Mouse (Mus musculus): ENCODE data around the gene Canx.

Canx gene

DNA sequence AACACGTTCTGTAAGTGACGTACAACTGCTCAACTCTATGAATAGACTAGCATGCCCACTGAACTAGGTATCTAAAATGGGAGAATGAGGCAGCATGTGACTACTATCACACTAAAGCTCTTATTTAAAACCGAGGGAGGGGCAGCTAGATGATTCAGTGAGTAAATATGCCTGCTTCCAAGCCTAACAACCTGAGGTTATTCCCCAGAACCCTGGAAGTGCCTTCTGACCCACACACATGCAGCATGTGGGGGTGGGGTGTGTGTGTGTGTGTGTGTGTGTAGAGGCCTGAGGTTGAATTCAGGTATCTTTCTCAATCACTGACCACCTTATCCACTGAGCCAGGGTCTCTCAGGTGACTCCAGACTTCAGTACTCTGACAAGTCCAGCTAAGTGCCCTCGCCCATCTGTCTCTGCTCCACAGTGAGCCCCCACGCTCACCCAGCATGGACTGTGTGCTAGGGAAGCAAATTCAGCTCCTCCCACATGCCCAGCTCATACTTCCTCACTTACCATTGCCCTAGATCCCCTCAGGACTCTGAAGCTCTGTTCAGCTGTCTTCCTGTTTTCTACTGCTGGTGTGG lies 49.8 kb downstream of the Canx start:
- DNase-seq (ENCODE audit: low spot score): no peak

DNA sequence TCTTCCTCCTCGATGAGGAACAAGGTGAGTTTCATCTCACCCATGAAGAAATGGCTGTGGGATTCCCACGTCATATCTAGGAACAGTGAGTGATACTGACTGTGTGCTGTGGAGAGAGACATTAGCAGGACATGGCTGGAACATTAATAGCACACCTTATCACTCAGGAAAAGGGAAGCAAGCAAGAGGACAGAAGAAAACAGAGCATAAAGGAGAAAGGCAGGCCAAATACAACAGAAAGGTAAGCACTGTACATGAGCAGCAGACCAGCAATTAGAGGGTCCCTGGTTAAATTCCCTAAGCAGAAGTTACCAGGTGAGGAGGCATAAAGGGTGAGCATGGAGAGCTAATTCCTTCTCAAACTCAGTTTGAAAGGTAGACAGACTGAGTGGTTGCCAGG lies 50.4 kb downstream of the Canx start:
- DNase-seq (ENCODE audit: low spot score): no peak

DNA sequence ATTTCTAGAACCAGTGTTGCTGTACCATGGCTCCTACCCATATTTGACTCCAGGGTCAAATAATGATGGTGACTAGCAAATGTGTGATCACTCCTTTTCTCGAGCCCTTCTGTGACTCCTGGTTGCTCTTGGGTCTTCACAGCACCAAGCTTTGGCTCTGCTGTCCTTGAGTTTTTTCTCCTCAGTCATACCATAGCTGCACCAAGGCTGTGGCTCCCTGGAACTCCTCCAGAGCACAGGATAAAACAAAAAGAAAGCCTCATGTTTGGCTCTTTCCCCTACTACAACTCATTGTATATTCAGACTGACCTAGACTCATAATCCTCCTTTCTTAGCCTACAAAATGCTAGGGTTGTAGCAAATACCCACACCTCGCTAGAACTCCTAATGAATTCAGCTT lies 52.7 kb downstream of the Canx start:
- DNase-seq (ENCODE audit: low spot score): no peak

DNA sequence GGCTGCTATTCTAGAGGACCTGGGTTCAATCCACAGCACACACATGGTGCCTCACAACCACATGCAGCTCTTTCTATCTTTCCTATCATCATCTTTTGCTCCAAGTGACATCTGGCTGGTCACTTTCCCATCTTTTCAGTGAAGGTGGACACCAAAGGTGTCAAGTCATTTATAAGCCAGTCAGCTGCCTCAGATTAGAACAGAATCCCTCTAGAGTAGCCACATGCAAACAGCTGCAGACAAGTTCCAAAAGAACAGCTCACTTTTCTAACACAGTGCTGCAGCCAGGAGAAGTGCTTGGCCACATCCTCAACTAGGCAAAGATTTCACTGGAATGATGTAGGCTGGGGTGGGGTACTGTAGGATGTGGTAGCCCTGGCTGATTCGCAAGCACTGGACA lies 55.6 kb downstream of the Canx start:
- DNase-seq (ENCODE audit: low spot score): no peak

DNA sequence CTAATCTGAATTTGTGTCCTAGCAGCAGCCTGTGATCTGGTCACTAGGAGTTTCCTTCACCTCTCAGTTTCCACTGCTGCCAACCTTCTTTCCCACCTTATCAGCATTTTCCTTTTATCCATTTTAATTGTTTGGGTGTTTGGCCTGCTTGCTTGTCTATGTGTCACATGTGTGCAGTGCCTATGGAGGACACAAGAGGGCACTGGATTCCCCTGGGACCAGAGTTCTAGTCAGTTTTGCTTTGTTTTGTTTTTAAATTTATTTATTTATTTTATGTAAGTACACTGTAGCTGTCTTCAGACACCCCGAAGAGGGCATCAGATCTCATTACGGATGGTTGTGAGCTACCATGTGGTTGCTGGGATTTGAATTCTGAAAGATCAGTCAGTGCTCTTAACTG lies 56.3 kb downstream of the Canx start:
- no peak for DNase-seq (ENCODE audit: low spot score)

DNA sequence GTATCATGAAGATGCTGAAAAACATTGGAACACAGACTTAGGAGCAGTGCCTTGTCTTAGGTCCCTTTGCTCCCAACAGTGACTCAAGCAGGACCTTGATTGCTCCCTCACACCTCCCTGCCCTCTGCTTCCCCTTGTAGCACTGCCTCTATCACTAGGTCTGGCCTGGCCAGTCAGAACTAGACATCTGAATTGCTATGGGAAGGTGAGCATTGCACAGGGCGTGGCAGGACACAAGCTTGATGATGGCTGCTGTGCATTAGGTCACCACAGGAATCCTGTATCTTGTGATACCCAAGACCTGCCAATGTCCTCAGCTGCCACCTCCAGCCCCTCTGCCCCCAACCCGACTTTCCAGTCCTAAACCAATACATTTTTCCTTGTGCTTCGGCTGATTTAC lies 58.5 kb downstream of the Canx start:
- DNase-seq (ENCODE audit: low spot score): no peak

DNA sequence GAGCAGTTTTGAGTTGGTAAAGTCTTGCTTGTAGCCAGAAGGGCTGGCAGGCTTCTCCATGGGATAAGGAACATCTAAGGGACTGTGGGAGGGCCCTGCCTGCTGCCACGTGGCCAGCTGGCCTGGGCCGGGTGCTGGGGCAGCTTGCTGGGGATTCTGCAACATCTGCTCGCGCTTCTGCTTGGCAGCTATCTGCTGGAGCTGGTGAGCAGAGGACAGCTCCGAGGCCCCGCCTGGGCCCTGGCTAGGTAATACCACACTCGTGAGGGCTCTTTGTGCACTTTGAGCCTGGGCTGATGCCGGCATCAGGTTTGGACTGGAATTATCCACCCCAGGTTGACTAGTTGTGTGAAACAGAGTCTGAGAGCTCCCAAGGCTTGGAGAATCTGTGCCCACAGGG lies 59.5 kb downstream of the Canx start:
- no peak for DNase-seq (ENCODE audit: low spot score)

DNA sequence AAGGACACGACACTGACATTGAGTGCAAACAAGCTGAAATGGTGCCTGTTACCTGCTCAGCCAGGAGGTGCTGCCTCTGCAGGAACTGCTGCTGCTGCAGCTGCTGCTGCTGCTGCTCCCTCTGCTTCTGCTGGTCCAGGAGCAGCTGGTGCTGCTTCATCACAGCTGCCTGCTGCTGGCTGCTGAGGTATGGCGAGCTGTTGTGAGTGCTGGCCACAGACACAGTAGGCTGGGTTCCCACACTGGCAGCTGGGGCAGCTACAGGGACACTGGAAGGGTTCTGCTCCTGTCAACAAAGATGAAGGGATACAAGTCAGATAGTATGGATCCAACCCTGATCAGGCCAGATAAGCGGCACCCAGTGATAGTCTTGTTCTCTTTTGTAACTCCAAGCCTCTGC lies 62.3 kb downstream of the Canx start:
- DNase-seq (ENCODE audit: low spot score): no peak

DNA sequence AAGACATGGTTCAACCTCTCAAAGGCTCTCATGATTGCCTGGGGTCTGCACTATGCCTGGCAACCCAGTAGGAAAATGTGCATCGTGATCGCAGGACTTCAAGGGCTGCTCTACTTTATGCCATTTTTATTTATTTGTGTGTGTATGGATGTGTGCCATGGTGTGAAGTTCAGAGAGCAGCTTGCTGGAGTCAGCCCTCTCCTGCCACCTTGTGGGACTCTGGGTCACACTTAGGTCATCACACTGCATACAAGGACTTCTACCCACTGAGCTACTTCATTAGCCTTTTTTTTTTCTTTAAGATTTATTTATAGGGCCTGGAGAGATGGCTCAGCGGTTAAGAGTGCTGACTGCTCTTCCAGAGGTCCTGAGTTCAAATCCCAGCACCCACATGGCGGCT lies 63.5 kb downstream of the Canx start:
- no peak for DNase-seq (ENCODE audit: low spot score)

DNA sequence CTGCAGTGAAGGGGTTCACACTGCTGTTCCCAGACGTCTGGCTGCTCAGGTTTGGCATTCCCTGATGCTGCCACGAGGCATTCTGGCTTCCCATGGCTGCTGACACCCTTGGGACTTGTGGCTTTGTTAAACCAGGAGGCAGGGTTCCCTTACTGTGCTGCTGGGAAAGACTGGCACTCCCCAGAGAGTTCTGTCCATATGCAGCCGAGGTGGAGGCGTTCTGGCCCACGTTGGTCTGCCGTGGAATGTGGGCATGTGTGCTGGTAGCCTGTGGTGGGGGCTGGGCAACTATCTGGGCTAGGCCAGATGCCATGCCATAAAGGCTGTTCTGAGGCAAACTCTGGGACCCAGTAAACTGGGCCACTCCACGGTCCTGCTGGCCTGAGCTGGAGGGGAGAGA lies 67.2 kb downstream of the Canx start:
- no peak for DNase-seq (ENCODE audit: low spot score)

DNA sequence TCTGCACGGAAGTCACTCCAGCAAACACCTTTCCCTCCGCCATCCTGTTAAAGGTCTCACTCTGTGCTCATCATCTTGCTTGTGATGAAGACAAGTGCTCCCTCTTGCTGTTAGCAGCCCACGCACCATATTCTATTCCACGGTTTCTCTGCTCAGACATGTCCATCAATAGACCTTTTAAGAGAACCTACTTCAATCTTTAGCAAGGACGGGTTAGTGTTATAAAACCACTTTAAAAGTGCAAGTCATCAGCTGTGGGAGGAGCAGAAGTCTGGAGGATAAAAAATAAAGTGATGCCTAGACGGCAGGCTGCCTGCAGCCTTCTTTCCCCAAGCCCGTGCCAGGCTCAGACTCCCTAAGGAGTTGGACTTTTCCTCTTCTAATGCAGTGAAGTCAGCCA lies 68.9 kb downstream of the Canx start:
- DNase-seq (ENCODE audit: low spot score): no peak

DNA sequence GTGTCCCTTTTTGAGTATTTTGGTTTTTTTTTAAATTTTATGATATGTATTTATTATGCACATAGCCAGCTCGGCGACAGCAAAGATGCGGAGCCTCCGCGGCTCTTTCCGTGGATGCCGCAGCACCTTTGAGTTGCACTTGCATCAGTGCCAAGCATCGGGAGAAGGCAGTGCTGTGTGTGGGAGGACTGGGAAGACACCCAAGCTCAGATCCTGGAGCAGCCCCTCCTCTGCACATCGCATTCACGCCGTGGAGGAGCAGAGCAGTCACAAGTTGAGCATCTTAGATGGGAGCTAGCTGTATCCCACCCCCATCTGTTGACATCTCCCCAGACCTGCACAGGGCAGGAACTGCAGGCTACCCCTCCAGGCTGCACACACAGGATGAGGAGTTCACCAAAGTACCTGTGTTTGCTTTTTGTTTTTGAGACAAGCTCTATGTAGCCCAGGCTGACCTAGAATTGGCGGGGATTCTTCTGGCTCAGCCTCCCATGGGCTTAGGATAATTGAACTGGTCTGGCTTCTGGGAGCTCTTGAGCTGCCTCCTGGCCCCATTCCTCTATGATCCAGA lies 71.4 kb downstream of the Canx start:
- no peak for DNase-seq (ENCODE audit: low spot score)

DNA sequence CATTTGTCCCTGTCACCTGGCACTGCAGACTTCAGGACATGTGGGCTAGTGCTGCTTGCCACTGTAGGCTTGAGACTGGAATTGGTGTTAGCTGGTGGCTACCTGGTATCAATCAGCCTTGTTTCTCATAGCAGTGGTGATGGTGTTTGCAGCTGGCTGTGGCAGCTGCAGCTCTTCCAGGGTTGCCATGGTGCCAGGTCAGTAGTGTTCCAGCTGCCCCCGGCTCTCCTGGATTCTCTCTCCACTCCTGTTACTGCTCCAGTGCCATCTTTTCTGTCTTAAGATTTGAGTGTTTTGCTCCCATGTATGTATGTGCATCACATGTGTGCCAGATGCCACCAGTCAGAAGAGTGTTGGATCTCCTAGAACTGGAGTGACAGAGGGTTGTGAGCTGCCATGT lies 72.1 kb downstream of the Canx start:
- DNase-seq (ENCODE audit: low spot score): no peak

DNA sequence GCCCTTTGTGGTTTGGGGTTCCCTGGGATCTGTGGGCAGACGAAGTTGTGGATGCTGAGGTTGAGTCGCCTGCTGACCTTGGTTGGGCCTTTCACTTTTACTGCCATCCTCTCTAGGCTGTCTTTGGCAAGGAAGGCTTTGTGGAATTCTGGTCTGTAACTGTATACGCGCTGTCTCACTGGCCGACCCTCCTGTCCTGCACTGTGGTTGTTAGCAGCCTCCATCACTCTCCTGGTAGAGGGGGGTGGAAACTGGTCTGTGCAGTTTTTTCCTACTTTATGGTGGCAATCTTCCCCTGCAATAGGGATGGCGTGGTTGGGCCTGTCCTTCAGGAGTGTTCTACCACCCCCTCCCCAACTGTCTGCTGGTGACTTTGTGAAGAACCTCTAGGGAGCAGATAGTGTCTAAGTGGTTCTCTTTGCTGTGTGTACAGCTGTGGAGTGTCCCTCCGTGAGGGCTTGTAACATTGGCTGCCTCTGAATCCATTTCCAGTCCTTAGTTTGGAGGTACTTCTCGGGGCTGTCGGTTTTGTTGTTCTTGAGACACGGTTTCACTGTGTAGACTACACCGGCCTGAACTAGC lies 72.7 kb downstream of the Canx start:
- DNase-seq (ENCODE audit: low spot score): peak; percentile 28

DNA sequence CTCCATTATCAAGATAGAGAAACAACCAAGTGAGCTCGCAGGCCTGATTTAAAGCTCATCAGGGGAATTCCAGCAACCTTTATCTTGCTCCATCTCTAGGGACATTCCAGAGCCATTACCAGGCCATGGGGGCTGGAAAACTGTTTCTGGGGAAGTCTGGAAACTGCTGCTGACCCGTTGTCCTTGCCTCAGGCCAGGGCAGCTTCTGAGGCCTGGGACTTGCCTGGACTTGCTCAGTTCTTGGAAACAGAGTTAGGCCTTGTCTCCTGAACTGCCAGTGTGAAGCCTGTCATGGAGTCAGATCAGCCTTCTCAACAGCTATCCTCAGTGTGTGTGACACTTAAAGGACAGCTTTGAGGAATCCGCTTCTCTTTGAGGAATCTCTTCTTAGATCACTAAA lies 73.3 kb downstream of the Canx start:
- DNase-seq (ENCODE audit: low spot score): peak; percentile 69

DNA sequence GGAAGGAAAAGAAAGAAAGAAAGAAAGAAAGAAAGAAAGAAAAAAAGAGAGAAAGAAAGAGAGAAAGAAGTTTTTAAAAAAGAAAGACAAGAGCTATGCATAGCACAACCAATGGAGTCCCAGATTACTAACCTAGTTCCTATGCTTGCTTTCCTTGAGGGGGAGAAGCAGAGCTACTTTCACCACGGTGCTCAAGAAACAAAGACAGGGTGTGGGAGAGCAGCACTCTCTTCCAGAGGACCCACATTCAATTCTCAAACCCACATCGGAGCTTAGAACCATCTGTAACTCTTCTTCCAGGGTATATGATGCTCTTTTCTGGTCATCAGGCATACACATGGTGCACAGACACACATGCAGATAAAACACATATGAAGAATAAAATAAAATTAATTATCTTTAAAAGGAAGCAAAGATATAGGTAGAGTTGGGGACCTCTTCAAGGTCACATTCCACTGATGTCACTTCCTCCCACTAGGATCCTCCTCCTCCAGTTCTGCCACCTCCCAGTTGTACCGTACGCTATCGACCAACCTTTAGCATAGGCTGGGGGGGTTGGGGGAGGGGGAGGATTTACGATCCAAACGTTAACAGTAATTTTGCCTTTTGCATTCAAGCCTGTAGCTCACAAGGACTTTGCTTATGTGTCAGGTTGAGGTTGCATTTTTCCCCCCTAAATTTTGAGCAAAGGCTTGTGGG lies 76.9 kb downstream of the Canx start:
- no peak for DNase-seq (ENCODE audit: low spot score)

DNA sequence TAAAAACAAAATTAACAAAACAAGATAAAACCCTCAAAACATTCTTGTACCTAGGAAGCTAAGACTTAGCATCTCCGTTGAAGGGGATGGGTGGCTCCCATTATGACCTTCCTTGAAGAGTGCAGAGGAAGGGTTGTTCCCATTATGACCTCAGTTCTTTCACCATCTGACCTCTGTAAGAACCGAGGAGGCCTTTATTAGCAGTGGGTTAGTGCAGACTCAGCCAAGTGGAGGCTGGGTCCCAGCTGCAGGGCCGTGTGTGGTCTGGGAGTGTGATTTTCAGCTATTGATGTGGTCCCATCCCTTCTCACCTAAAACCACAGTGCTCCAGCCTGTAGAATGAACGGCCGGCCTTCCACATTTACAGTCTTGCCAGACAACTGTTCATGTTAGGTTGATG lies 80.2 kb downstream of the Canx start:
- DNase-seq (ENCODE audit: low spot score): no peak
